Mouse (Mus musculus) liver, adult 2 months (tissue): ENCODE results near the gene Adra2b.

Experiments used
- CTCF ChIP-seq: fragments of 200-500 bp; IDR thresholded peaks from 2 replicates; pipeline ENCODE4 v1.5.1; 2011; ENCODE audit warnings: low read depth, low read length, control low read depth
- POLR2A ChIP-seq: fragments of 200-500 bp; IDR thresholded peaks from 2 replicates; pipeline ENCODE4 v1.6.1; 2011; ENCODE audit warnings: low read length, control low read depth; ENCODE audit not compliant: insufficient read depth; ENCODE audit errors: extremely low read depth

- TF ChIP-seq POLR2A = no peak
- no peak for TF ChIP-seq CTCF
Measured at GRCm38 (mm10) chr2:127387521-127387920, 24.5 kb downstream of the Adra2b start.
